In genomic region chr7:6777689-6778088, GRCm38 (mm10) we compare ENCODE assay signal across 9 mouse cellular contexts. TPM values are rescaled to one million over a fixed set of nuclear protein-coding genes. Genes with fewer than 3 reads are reported as not detected.
DNase-seq lines count a peak whose midpoint lies in the region; ATAC-seq and TF ChIP-seq lines count a peak whose summit lies in the region.
"Had no signal": no experiment of that assay in that cellular context is flagged by ENCODE, and none has a peak within 500 bp of the region (broad histone marks: within the 10 kb centered on the region; RNA-seq: fewer than 3 reads in every experiment).

No protein-coding gene starts in this region.

- no peak overlapping the region for H3K4me3 ChIP-seq in heart, embryonic 15.5 days
- no peak overlapping the region for H3K4me3 ChIP-seq in lung, postnatal 0 days (ENCODE audit: low read depth, low read length)
- no peak overlapping the region for H3K4me3 ChIP-seq in lung, adult 2 months (replicated peaks; ENCODE audit: extremely low read depth, low read depth, low read length)
- H3K4me3 ChIP-seq in hindbrain, postnatal 0 days (ENCODE audit: low read length): no peak overlapping the region
- H3K4me3 ChIP-seq in stomach, embryonic 15.5 days (replicated peaks): no peak overlapping the region

- peak overlapping the region; percentile 44 for H3K4me2 ChIP-seq in heart, embryonic 15.5 days
- H3K4me2 ChIP-seq in lung, postnatal 0 days (replicated peaks; ENCODE audit: low read depth, low read length): no peak overlapping the region
- H3K4me2 ChIP-seq in hindbrain, postnatal 0 days (ENCODE audit: low read depth, low read length): no peak overlapping the region
- H3K4me2 ChIP-seq in stomach, embryonic 15.5 days: no peak overlapping the region

- no peaks in the 10 kb centered on the region for H3K36me3 ChIP-seq in heart, embryonic 15.5 days
- H3K36me3 ChIP-seq in lung, postnatal 0 days (ENCODE audit: insufficient read depth, low read length): no peaks in the 10 kb centered on the region
- H3K36me3 ChIP-seq in hindbrain, postnatal 0 days (ENCODE audit: insufficient read depth, low read length): no peaks in the 10 kb centered on the region
- H3K36me3 ChIP-seq in stomach, embryonic 15.5 days: no peaks in the 10 kb centered on the region

- no peak for TF ChIP-seq CTCF in lung, postnatal 0 days (IDR thresholded peaks at IDR 0.05)
- TF ChIP-seq CTCF in lung, adult 2 months (IDR thresholded peaks at IDR 0.05; ENCODE audit: insufficient read depth, low read length): no peak
- TF ChIP-seq CTCF in hindbrain, postnatal 0 days (IDR thresholded peaks at IDR 0.05; ENCODE audit: low read depth): no peak

- no peaks in the 10 kb centered on the region for H3K9me3 ChIP-seq in heart, embryonic 15.5 days (replicated peaks)
- H3K9me3 ChIP-seq in lung, postnatal 0 days (ENCODE audit: low read length): no peaks in the 10 kb centered on the region
- no peaks in the 10 kb centered on the region for H3K9me3 ChIP-seq in hindbrain, postnatal 0 days (ENCODE audit: low read length)
- no peaks in the 10 kb centered on the region for H3K9me3 ChIP-seq in stomach, embryonic 15.5 days

- WGBS in heart, embryonic 15.5 days: 7% methylated on average over 4 of the region's 4 CpGs
- 14% methylated on average over 4 of the region's 4 CpGs for WGBS in lung, postnatal 0 days
- 27% methylated on average over 4 of the region's 4 CpGs for WGBS in lung, adult 2 months
- 43% methylated on average over 4 of the region's 4 CpGs for WGBS in hindbrain, postnatal 0 days
- 21% methylated on average over 4 of the region's 4 CpGs for WGBS in stomach, embryonic 15.5 days

- H3K27ac ChIP-seq in heart, embryonic 15.5 days: peak overlapping the region; percentile 92
- H3K27ac ChIP-seq in lung, postnatal 0 days (ENCODE audit: low read length): peak overlapping the region; percentile 52
- peak overlapping the region; percentile 51; the same call in 1 of the 2 replicates for H3K27ac ChIP-seq in hindbrain, postnatal 0 days
- peak overlapping the region; percentile 77 for H3K27ac ChIP-seq in stomach, embryonic 15.5 days

- TF ChIP-seq EP300 in lung, postnatal 0 days (IDR thresholded peaks at IDR 0.05): peak; percentile 37; the same call in 1 of the 2 replicates

- no peak for DNase-seq in heart, adult 11 months
- peak; percentile 46 for DNase-seq in lung, postnatal 0 days (ENCODE audit: low spot score)
- no peak for DNase-seq in lung, adult 2 months
- no peak for DNase-seq in hindbrain, postnatal 0 days (ENCODE audit: low spot score)
- DNase-seq in layer of hippocampus, postnatal 10 days (ENCODE audit: low spot score in 2 of 2): no peak
- DNase-seq in thymus, adult 18-20 months: no peak
- DNase-seq: kidney, adult 18-20 months had no signal

- ATAC-seq in heart, embryonic 15.5 days (replicated peaks; ENCODE audit: insufficient number of reproducible peaks, insufficient read depth, low FRiP score, low read depth): peak; percentile 81
- ATAC-seq in lung, postnatal 0 days: peak; percentile 47
- peak; percentile 30; the same call in 1 of the 2 replicates for ATAC-seq in hindbrain, postnatal 0 days
- ATAC-seq in stomach, embryonic 15.5 days (ENCODE audit: insufficient read depth, low FRiP score, low read depth): peak; percentile 23; the same call in 1 of the 2 replicates

- peaks cover 41% of the 10 kb centered on the region for H3K4me1 ChIP-seq in heart, embryonic 15.5 days (replicated peaks)
- peaks cover 17% of the 10 kb centered on the region; the same call in 1 of the 2 replicates for H3K4me1 ChIP-seq in lung, postnatal 0 days (ENCODE audit: insufficient read depth, low read depth, low read length)
- H3K4me1 ChIP-seq in lung, adult 2 months (ENCODE audit: control insufficient read depth, insufficient read depth, low read length): no peaks in the 10 kb centered on the region; the same call in 1 of the 2 replicates
- H3K4me1 ChIP-seq in hindbrain, postnatal 0 days (ENCODE audit: insufficient read depth, low read length): peaks cover 18% of the 10 kb centered on the region
- H3K4me1 ChIP-seq in stomach, embryonic 15.5 days: peaks cover 32% of the 10 kb centered on the region; the same call in 1 of the 2 replicates

- H3K27me3 ChIP-seq in heart, embryonic 15.5 days: no peaks in the 10 kb centered on the region
- no peaks in the 10 kb centered on the region for H3K27me3 ChIP-seq in lung, postnatal 0 days (replicated peaks; ENCODE audit: insufficient read depth, low read length)
- no peaks in the 10 kb centered on the region for H3K27me3 ChIP-seq in hindbrain, postnatal 0 days (ENCODE audit: insufficient read depth, low read length)
- H3K27me3 ChIP-seq in stomach, embryonic 15.5 days (replicated peaks): no peaks in the 10 kb centered on the region

- TF ChIP-seq POLR2A in lung, adult 2 months (IDR thresholded peaks at IDR 0.05; ENCODE audit: borderline replicate concordance, extremely low read depth, low read depth, low read length): no peak

- H3K9ac ChIP-seq in heart, embryonic 15.5 days: no peak overlapping the region
- no peak overlapping the region for H3K9ac ChIP-seq in lung, postnatal 0 days (replicated peaks; ENCODE audit: low read depth)
- no peak overlapping the region for H3K9ac ChIP-seq in hindbrain, postnatal 0 days (replicated peaks; ENCODE audit: low read length)
- no peak overlapping the region for H3K9ac ChIP-seq in stomach, embryonic 15.5 days

RNA-seq across cellular contexts. Expression of gene Usp29, which starts 47.3 kb away (rescaled TPM):
- 5.4 and 5.6 TPM in 2 replicates for polyA plus RNA-seq in heart, embryonic 15.5 days (2015; fragmentation: Nextera tagmentation; extraction: Ambion mirVana)
- polyA plus RNA-seq in lung, postnatal 0 days (2015; fragmentation: Nextera tagmentation; extraction: Ambion mirVana): 0.71 and 1.1 TPM in 2 replicates
- polyA plus RNA-seq in lung, adult 2 months (2012; rRNA removed): 0.04 TPM in 1 of 2 replicates, not detected in the other
- 67.4 and 69.2 TPM in 2 replicates for total RNA-seq in hindbrain, postnatal 0 days (2014; rRNA removed)
- polyA plus RNA-seq in hindbrain, postnatal 0 days (2015; fragmentation: Nextera tagmentation; extraction: Ambion mirVana): 30.4 and 32.1 TPM in 2 replicates
- 5.7 and 6.2 TPM in 2 replicates for polyA plus RNA-seq in stomach, embryonic 15.5 days (2015; fragmentation: Nextera tagmentation; extraction: Ambion mirVana)
- total RNA-seq in layer of hippocampus, postnatal 10 days (2021): 10 to 100 TPM; 47.1 to 47.6 TPM

RNA-seq across cellular contexts. Expression of gene Peg3, which starts 47.5 kb away (rescaled TPM):
- polyA plus RNA-seq in heart, embryonic 15.5 days (2015; fragmentation: Nextera tagmentation; extraction: Ambion mirVana): 82.4 and 108 TPM in 2 replicates
- 49.7 and 55.1 TPM in 2 replicates for polyA plus RNA-seq in lung, postnatal 0 days (2015; fragmentation: Nextera tagmentation; extraction: Ambion mirVana)
- polyA plus RNA-seq in lung, adult 2 months (2012; rRNA removed): 3.1 and 5.4 TPM in 2 replicates
- 122 and 132 TPM in 2 replicates for total RNA-seq in hindbrain, postnatal 0 days (2014; rRNA removed)
- polyA plus RNA-seq in hindbrain, postnatal 0 days (2015; fragmentation: Nextera tagmentation; extraction: Ambion mirVana): 67.6 and 75.5 TPM in 2 replicates
- 134 and 157 TPM in 2 replicates for polyA plus RNA-seq in stomach, embryonic 15.5 days (2015; fragmentation: Nextera tagmentation; extraction: Ambion mirVana)
- 100 to 1,000 TPM; 158 to 168 TPM for total RNA-seq in layer of hippocampus, postnatal 10 days (2021)

Comparison
In these comparisons a context has a peak if more than half of its experiments do, and no peak if none do; other contexts are left out.
1. ATAC-seq: peak in every context shown above with its lines; median percentile 81 in heart, embryonic 15.5 days; 47 in lung, postnatal 0 days; 30 in hindbrain, postnatal 0 days; 23 in stomach, embryonic 15.5 days.